Mouse (Mus musculus) cortical plate, adult 2 months (tissue): ENCODE results near the gene Rph3al.

ENCODE experiments used
- CTCF ChIP-seq: fragments of 200-500 bp; IDR thresholded peaks from 2 replicates; pipeline ENCODE4 v1.5.1; 2011; ENCODE audit warnings: mild to moderate bottlenecking, control low read depth, low read length; ENCODE audit not compliant: insufficient read depth; ENCODE audit errors: extremely low read depth
- POLR2A ChIP-seq: fragments of 200-500 bp; IDR thresholded peaks from 2 replicates; pipeline ENCODE4 v1.6.1; 2011; ENCODE audit warnings: mild to moderate bottlenecking, low read length, control low read depth; ENCODE audit not compliant: insufficient read depth; ENCODE audit errors: extremely low read depth

GRCm38 (mm10) chr11:75859460-75859859 is 78.8 kb downstream of the Rph3al start:
- TF ChIP-seq POLR2A (no peak), CTCF (no peak)
